In the genomic region with DNA sequence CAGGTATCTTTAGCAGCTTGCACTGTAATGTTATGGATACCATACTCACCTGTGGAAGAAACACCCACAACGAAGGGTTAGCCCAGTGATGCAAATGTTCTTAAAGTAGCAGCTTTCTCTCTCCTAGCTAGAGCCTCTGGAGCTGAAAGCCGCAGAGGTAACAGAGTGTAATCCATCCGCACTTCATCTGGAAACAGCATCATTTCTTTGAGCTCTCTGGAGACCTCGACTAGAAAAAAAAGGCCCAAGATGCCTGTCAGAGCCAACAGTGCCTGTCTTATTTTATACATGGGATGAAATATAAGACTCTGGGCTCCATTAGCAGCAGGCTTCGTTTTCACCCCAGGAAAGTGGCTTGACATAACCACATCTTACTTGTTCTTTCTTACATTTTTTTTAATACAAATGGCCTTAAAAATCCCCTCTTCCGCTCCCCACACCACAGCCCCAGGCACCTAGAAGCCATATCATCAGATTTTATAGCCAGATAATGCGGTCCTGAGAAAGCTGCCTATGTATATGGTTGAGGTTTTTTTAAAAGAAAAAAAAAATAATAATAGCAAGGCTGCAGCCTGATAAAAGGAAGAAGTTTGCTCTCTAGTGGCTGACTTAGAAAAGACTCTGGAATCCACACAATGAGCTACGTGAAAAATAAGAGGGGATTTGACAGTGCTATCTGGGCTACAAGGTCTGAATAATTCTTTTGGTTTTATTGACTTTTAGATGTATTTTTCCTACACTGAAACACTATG, we compare ENCODE assay signal across 13 mouse cellular contexts.
DNase-seq lines count a peak whose midpoint lies in the region; ATAC-seq and TF ChIP-seq lines count a peak whose summit lies in the region.
"Had no signal": no experiment of that assay in that cellular context is flagged by ENCODE, and none has a peak within 500 bp of the region (broad histone marks: within the 10 kb centered on the region; RNA-seq: fewer than 3 reads in every experiment).

No protein-coding gene starts in this region.

- no peak overlapping the region for H3K9ac ChIP-seq in intestine, postnatal 0 days (ENCODE audit: low read depth, low read length)
- H3K9ac ChIP-seq in intestine, embryonic 16.5 days (ENCODE audit: low read depth, low read length) = no peak overlapping the region
- H3K9ac ChIP-seq in neural tube, embryonic 11.5 days (ENCODE audit: low read length) = no peak overlapping the region
- no peak overlapping the region for H3K9ac ChIP-seq in forebrain, postnatal 0 days
- H3K9ac ChIP-seq: heart, embryonic 13.5 days had no signal

- no peaks in the 10 kb centered on the region for H3K27me3 ChIP-seq in intestine, postnatal 0 days (replicated peaks; ENCODE audit: control insufficient read depth, insufficient read depth, low read length)
- no peaks in the 10 kb centered on the region for H3K27me3 ChIP-seq in intestine, embryonic 16.5 days (replicated peaks; ENCODE audit: control insufficient read depth, insufficient read depth, low read length)
- no peaks in the 10 kb centered on the region for H3K27me3 ChIP-seq in neural tube, embryonic 11.5 days (ENCODE audit: control insufficient read depth, insufficient read depth, low read length)
- H3K27me3 ChIP-seq in forebrain, postnatal 0 days (ENCODE audit: insufficient read depth, low read length) = no peaks in the 10 kb centered on the region
- H3K27me3 ChIP-seq: heart, embryonic 13.5 days had no signal

- ATAC-seq in intestine, postnatal 0 days = no peak
- no peak for ATAC-seq in intestine, embryonic 16.5 days
- ATAC-seq in neural tube, embryonic 11.5 days (ENCODE audit: insufficient read depth, low FRiP score, low TSS enrichment) = no peak
- ATAC-seq in forebrain, postnatal 0 days = peak; percentile 74

- no peaks in the 10 kb centered on the region for H3K9me3 ChIP-seq in intestine, postnatal 0 days (ENCODE audit: control insufficient read depth)
- no peaks in the 10 kb centered on the region for H3K9me3 ChIP-seq in intestine, embryonic 16.5 days (ENCODE audit: control insufficient read depth, low read length)
- H3K9me3 ChIP-seq in neural tube, embryonic 11.5 days (ENCODE audit: control insufficient read depth, low read length) = no peaks in the 10 kb centered on the region
- H3K9me3 ChIP-seq in forebrain, postnatal 0 days (ENCODE audit: low read length) = no peaks in the 10 kb centered on the region
- H3K9me3 ChIP-seq: G1E; heart, embryonic 13.5 days had no signal

- no peak overlapping the region for H3K27ac ChIP-seq in intestine, postnatal 0 days (ENCODE audit: low read depth, low read length)
- no peak overlapping the region for H3K27ac ChIP-seq in intestine, embryonic 16.5 days (ENCODE audit: low read length)
- no peak overlapping the region for H3K27ac ChIP-seq in neural tube, embryonic 11.5 days (ENCODE audit: low read depth, low read length)
- no peak overlapping the region for H3K27ac ChIP-seq in forebrain, postnatal 0 days (ENCODE audit: low read depth, low read length)
- H3K27ac ChIP-seq: heart, embryonic 13.5 days had no signal

- 74% methylated on average over 8 of the region's 8 CpGs for WGBS in intestine, postnatal 0 days
- WGBS in intestine, embryonic 16.5 days = 68% methylated on average over 8 of the region's 8 CpGs
- WGBS in neural tube, embryonic 11.5 days = 62% methylated on average over 8 of the region's 8 CpGs
- WGBS in forebrain, postnatal 0 days = 62% methylated on average over 8 of the region's 8 CpGs

- DNase-seq in neural tube, embryonic 11.5 days (ENCODE audit: low spot score) = peak; percentile 11
- no peak for DNase-seq in neural tube, embryonic 10.5 days (ENCODE audit: extremely low spot score, low spot score)
- peak; percentile 59 for DNase-seq in forebrain, postnatal 0 days
- no peak for DNase-seq in cerebellum, adult 11-12 months
- DNase-seq in adrenal gland, adult 2 months = no peak
- DNase-seq: adrenal gland, adult 8-10 months; cerebellum, adult 2 months; lung, postnatal 36 days; thymus, postnatal 14 days had no signal

- H3K36me3 ChIP-seq in intestine, postnatal 0 days (ENCODE audit: control insufficient read depth, insufficient read depth) = no peaks in the 10 kb centered on the region
- H3K36me3 ChIP-seq in intestine, embryonic 16.5 days (ENCODE audit: control insufficient read depth, insufficient read depth, low read length) = no peaks in the 10 kb centered on the region
- no peaks in the 10 kb centered on the region for H3K36me3 ChIP-seq in neural tube, embryonic 11.5 days (ENCODE audit: control insufficient read depth, insufficient read depth, low read length)
- H3K36me3 ChIP-seq in forebrain, postnatal 0 days (ENCODE audit: insufficient read depth) = no peaks in the 10 kb centered on the region
- H3K36me3 ChIP-seq: G1E; heart, embryonic 13.5 days had no signal

- peak; percentile 55 for TF ChIP-seq CTCF in intestine, postnatal 0 days (IDR thresholded peaks at IDR 0.05; ENCODE audit: low read depth)
- TF ChIP-seq CTCF in forebrain, postnatal 0 days (IDR thresholded peaks at IDR 0.05; ENCODE audit: low read depth) = peak; percentile 67

- no peak overlapping the region for H3K4me3 ChIP-seq in intestine, postnatal 0 days (ENCODE audit: low read depth, low read length)
- no peak overlapping the region for H3K4me3 ChIP-seq in intestine, embryonic 16.5 days (ENCODE audit: low read length)
- H3K4me3 ChIP-seq in neural tube, embryonic 11.5 days (ENCODE audit: low read depth, low read length) = no peak overlapping the region
- H3K4me3 ChIP-seq in forebrain, postnatal 0 days (ENCODE audit: low read depth, low read length) = no peak overlapping the region
- H3K4me3 ChIP-seq: heart, embryonic 13.5 days had no signal

- no peak overlapping the region for H3K4me2 ChIP-seq in intestine, postnatal 0 days (replicated peaks; ENCODE audit: low read depth)
- no peak overlapping the region for H3K4me2 ChIP-seq in intestine, embryonic 16.5 days (ENCODE audit: low read depth, low read length)
- no peak overlapping the region for H3K4me2 ChIP-seq in neural tube, embryonic 11.5 days (ENCODE audit: low read depth)
- no peak overlapping the region for H3K4me2 ChIP-seq in forebrain, postnatal 0 days (ENCODE audit: low read depth)
- H3K4me2 ChIP-seq: heart, embryonic 13.5 days had no signal

- H3K4me1 ChIP-seq in intestine, postnatal 0 days (replicated peaks; ENCODE audit: control insufficient read depth, insufficient read depth, low read length) = no peaks in the 10 kb centered on the region
- no peaks in the 10 kb centered on the region for H3K4me1 ChIP-seq in intestine, embryonic 16.5 days (ENCODE audit: control insufficient read depth, insufficient read depth, low read length)
- no peaks in the 10 kb centered on the region for H3K4me1 ChIP-seq in neural tube, embryonic 11.5 days (ENCODE audit: control insufficient read depth, insufficient read depth, low read length)
- H3K4me1 ChIP-seq in forebrain, postnatal 0 days (ENCODE audit: insufficient read depth) = no peaks in the 10 kb centered on the region
- H3K4me1 ChIP-seq: heart, embryonic 13.5 days had no signal

Comparison
In these comparisons a context has a peak if more than half of its experiments do, and no peak if none do; other contexts are left out.
1. DNase-seq: peak in neural tube, embryonic 11.5 days (single experiment) and forebrain, postnatal 0 days (single experiment); none in neural tube, embryonic 10.5 days (single experiment), cerebellum, adult 11-12 months (single experiment) and adrenal gland, adult 2 months (single experiment).